Mouse (Mus musculus): ENCODE results near the gene Cpne6. TPM values are rescaled to one million over a fixed set of nuclear protein-coding genes. Genes with fewer than 3 reads are reported as not detected.

Gene Cpne6
- not detected for total RNA-seq (2021)
- long read RNA-seq, experiment 1, result 0 reads
- long read RNA-seq, experiment 2, result 0 reads

DNA sequence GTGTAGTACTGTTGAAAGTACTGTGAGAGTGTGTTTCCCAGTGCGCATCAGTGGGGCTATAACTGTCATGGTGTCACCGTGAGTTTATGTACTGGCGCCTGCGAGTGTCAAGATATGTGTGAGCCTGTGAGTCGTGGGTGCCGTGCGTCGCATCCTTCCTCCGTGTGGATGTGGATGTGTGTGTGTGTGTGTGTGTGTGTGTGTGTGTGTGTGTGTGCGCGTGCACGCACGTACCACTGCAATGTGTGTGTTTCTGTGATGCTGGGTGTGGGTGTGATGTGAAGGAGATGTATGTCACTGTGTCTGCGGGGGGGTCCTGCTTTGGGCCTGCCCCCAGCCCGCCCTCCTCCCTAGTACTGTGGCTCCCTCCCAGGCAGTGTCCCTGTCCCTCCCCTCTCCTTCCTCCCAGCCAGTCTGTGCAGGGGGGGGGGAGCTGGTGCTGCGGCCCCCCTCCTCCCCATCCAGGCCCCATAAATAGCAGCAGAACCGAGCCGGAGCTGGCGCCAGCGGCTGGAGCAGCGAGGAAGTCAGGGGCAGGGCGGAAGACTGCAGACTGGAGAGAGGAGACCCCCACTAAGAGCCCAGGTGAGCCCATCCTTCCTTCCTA, at the start of gene Cpne6:
TSS of gene Cpne6 (plus strand) at position 321 of the 607 bp plus-strand sequence.
- DNase-seq (ENCODE audit: low spot score in 2 of 2), result no peak

DNA sequence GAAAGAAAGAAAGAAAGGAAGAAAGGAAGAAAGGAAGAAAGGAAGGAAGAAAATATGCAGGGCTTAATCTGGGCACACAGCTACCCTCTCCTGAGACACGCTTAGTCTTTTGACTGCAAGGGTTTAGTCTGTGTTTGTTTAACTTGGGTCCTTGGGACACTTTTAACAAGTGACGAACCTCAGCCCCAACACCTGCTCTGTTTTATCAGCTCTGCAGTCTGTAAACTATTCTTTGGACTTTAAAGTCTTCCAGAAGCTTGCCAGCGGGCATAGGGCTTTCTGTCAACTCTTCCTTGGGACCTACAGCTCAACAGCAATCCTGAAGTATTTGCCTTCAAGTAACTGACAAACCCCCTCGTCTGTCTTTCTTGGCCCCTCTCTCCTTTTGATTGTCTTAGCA, 48.5 kb upstream of the Cpne6 start:
- DNase-seq (ENCODE audit: low spot score in 2 of 2), result no peak

DNA sequence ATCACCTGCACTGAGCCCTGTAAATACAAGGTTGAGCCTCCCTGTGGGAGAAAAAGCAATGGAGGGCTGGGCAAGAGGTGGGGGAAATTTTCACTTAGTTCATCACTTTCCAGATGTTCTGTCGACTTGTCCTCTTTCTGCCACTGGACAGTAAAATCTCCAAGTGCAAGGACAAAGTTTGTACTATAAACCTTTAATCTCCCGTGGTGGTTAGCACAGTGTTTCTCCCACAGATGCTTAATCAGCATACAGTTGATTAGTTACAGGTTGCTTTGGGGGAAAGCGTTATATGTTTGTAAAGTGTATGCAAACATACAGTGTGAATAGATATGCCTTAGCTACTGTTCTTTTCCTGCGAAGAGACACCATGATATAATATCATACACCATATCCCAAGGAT, 43.8 kb upstream of the Cpne6 start:
- DNase-seq (ENCODE audit: low spot score in 2 of 2), result no peak

DNA sequence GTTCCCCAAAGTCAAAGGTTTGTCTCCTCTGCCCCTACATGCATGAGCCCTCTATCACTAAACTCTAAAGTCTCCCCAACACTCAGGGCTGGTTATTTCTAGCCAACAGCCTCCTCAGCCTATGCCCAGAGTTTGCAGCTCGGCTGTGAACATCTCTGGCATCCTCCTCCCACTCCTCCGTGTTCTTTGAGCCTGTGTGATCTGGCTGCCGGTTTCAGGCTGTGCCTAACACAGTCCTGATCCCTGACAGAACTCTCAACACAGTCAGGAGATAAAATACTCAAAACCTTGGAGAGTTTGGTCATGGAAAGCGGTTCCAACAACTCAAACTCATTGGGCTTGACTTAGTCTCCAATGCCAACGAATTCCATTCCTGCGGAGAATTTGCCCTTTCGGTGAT, 43.1 kb upstream of the Cpne6 start:
- no peak for DNase-seq (ENCODE audit: low spot score in 2 of 2)

DNA sequence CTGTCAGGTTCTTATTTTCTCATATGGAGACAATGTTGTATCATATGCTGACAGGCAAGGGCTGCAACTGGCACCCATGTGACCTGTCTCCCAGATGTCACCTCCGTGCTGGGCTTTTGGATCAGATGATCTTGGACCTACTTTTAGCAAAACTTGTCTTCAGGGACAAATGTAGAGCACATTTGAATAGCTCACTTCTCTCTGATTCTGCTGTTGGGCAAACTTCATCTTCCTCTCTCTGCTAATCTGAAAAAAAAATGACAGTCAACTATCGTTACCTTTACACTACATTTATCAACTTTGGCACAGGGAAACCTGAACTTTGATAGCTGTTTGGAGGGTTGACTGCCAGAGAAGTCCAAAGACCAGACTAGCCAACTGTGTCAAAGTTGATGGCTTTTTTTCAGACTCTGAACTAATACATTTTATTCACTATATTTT, 41.9 kb upstream of the Cpne6 start:
- no peak for DNase-seq (ENCODE audit: low spot score in 2 of 2)

DNA sequence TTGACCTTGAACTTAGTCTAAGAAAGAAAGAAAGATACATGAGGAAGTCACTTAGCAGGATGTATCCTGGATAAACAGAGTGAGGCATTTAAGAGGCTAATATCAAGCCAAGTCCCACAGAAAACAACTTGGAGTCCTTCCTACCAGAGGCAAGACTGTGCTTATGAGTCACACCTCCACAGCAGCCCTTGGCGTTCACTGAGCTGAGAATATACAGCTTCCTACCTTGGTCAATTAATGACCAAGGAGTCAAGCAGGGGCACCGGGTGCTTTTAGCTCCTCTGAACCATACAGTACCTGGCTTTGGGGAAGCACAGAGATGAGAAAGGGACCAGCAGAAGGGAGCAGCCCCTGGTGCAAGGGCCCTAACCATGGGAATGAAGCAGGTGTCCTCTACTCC, 41.2 kb upstream of the Cpne6 start:
- DNase-seq (ENCODE audit: low spot score in 2 of 2), result no peak

DNA sequence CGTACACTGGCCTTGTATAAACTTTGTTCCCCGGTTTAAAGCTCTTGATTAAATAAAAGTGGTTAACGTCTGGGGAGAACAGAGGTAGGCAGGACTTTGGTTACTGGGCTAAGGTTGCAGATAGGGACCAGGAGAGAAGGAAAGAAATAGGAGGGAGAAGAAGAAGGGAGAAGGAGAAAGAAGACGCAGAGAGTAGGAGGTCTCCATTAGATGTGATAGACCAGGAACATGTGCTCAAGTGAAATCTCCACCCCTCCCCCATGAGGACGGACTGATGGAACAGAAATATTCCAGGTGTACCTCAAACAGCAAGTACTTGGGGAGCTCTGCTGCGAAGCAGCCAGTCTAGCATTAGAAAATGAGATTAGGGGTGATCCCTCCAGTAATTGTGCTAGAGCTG, 40.4 kb upstream of the Cpne6 start:
- no peak for DNase-seq (ENCODE audit: low spot score in 2 of 2)

DNA sequence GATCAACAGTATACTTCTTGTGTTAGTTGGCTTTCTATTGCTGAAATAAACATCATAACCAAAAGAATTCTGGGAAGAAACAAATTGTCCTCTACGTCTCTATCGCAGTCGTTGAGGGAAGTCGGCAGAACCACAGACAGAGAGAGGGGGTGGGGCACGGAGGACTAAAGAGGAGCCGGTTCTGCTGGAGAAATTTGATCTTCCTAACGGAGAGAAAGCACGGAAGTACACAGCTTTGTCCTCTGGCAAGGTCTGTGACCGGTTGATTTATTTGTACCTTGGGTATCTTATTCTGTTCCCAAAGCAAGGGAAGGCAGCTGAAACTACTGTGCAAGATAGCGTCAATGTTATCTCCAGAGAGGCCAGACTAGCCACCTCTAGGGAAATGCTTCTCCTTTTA, 39.4 kb upstream of the Cpne6 start:
- no peak for DNase-seq (ENCODE audit: low spot score in 2 of 2)

DNA sequence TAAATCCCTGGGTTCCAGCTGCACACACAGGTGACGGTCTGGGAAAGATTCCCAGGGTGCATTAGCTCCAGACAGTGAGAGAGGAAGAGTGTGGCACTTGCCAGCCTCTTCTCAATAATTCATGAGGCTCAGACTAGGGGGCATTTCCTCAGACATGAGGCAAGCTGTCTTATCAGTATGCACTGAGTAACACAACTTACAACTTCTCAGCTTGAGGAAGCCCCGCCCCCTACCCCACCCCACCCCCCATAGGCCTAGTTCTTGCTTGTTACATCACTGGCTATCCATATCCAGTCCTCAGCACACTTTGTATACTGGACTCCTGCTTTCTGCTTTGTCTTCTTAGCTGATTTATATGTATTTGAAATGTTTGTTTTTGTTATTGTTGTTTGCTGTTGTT, 34.6 kb upstream of the Cpne6 start:
- DNase-seq (ENCODE audit: low spot score in 2 of 2), result no peak

DNA sequence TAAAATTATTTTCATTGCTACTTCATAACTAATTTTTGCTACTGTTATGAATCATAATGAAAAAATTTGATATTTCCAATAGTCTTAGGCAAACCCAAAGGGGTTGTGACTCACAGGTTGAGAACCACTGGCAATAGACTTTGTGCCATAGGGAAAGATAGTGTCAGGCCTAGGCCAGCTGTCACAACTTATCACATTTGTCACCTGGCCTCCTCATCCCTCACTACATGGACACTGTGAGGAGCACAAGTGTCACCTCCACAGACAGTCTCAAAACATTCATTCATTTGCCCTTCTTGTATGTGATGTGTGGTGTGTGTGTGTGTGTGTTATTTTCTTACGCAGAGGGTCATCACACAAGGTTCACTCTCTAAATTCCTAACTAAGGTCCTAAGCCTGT, 32.8 kb upstream of the Cpne6 start:
- DNase-seq (ENCODE audit: low spot score in 2 of 2), result no peak

DNA sequence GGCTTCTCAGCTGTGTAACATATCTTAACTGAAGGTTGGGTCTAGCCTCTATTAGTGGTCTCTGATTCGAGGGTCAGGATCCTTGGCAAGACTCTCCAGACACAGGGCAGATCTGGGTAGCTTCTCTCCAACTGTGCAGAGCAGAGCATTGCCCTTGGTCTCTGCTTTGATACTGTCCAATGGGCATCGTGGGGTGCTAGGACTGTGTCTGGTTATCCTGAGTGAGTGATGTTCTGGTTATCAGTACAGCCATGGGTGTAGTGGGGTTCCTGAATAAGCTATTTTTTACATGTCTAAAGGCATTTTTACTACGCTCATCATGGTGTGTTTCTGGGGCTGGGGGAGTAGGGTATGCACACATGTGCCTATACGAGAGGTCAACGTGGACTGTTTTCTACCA, 32.4 kb upstream of the Cpne6 start:
- no peak for DNase-seq (ENCODE audit: low spot score in 2 of 2)

DNA sequence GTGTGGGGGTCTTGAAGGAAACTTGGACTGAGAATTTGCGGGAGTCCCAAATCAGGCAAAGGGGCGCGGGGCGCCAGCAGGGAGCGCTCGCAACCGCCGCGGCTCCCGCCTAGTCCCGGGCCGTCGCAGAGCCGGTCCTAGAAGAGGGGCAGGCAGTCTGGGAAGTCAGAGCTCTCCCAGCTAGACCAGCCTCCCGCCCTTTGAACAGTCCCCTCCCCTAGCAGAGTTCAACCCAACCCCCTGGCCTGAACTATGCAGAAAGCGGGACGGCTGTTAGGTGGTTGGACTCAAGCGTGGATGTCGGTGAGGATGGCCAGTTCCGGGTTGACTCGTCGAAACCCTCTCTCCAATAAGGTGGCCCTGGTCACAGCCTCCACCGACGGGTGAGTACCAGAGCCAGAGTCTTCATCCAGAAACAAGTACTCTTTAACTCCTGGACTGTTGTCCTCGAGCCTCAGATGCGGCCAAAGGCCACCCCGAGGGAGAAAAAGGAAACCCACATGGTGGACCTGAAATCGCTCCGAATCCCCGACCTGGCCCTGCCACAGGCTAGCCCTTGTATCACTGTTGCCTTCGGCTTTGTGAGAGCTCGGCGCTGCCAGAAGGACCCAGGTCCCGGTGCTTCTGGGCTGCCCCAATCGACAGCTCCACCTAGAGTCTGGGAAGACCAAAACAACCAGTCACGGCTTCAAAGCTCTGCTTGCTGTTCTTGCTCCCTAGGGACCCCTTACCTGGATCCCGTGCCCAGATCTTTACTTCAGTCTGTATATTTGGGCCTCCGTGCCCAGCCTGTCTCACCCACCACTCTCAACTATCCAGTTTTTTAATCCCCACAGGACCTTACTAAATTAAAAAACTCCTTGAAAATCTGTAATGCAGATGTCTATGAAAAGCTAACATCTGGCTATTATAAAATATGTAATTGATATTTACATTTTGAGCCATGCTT, 31.3 kb upstream of the Cpne6 start, which contains the start of gene Dhrs4:
TSS of gene Dhrs4 (plus strand) at position 108 of the 949 bp plus-strand sequence.
- peak; percentile 53 to 75 for DNase-seq (ENCODE audit: low spot score in 2 of 2)

DNA sequence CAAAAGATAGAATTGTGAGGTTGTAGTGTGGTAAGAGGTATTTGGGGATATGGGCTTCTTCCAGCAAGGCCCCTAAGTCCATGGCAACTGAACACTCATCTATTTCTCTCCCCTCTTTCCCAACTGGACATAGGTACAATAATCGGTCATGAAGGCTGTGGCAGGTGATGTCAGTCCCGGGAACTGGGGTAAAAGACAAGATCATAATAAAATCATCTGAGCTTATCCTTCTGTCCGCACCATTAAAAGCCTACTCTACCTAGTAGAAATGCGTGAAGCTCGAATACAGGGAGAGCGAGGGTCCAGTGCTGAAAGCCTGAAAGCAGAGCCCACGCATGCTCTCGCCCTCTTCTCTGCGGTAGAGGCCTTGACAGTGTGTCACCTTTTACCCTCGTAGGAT, 30.6 kb upstream of the Cpne6 start:
- no peak for DNase-seq (ENCODE audit: low spot score in 2 of 2)

DNA sequence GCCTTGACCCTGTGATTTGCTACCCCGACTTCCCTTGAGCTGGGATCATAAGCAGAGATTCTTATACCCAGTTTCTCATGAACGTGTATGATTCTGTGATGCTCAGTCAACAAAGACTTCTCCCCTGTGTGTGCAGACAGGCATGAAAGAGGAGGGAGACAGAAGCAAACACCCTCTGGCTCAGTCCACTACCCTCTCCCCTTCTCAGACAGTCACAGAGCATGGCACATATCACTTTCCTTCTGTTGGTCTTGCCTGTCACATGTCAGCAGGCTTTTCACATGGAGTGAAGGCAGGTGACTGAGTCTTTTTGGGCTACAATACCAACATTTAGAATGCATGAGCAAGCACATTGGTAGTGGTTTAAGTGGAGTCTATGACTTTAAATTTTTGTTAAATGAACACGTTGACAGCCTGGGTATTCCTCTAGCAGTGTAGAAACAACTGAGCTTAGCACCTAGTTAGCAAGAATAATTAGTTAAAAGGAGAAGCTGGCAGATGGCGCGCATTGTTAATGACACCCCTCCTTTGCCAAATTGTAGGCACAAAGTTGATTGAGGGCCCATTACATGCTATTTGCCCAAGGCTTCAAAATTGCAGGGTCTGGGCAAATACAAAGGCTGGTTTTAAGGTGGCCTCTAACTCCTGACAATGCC, 25.7 kb upstream of the Cpne6 start:
- no peak for DNase-seq (ENCODE audit: low spot score in 2 of 2)

DNA sequence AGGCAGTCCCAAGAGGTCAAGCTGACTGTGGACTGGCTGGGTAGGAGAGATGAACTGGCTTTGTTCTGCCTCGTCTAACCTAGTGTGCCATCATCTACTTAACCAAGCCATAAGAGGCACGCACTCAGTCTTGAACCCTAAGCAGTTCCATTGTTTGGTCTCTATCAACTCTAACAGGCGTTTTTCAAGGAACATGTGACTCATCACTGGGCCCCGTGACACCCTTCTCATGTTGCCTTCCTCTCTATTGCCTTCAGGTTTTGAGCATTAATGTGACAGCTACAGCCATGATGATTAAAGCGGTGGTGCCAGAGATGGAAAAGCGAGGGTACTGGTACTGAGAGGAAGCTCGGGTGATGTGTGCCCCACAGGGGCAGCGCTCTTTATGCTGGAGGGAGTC, 23.4 kb upstream of the Cpne6 start:
- DNase-seq (ENCODE audit: low spot score in 2 of 2), result no peak

DNA sequence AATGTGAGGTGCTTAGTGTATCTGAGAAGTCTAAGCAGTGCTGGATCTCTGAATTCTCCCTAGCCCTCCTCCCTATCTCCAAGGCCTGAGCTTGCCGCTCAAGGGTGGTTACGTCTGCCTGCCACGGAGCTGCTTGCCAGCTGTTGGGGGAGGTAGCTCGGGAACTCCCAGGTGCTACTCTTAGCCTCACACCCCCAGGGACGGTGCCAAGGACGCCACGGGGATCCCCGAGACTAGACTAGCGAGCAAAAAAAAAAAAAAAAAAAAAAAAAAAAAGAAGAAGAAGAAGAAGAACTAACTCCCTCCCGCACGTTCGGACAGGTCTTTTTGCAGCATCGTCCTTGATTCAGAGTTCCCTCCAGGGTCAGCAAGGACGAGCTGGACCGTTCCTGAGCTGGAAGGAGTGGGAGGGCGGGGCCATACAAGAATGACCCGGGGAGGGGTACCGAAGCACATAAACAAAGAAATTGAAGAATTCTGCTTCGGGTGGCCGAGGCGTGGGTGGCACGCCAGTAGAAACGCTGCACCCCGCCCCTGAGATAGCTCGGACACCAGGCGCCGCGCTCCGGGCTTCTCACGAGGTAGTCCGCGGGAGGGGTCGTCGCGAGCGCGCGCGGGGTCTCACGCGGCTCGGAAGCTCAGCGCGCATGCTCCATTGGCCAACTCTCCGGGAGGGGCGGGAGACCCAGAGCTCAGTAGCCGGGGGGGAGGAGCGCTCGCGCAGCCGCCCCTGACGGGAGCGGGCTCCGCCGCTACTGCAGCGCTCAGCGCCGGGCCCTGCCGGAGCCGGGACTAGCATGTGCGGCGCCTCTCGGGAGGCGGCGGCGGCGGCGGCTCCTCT, 19.7 kb upstream of the Cpne6 start, which contains the start of gene Carmil3:
TSS of gene Carmil3 (plus strand) at position 291 of the 841 bp plus-strand sequence.
- peak in 1 of 2 experiments; percentile 64 for DNase-seq (ENCODE audit: low spot score in 2 of 2)

DNA sequence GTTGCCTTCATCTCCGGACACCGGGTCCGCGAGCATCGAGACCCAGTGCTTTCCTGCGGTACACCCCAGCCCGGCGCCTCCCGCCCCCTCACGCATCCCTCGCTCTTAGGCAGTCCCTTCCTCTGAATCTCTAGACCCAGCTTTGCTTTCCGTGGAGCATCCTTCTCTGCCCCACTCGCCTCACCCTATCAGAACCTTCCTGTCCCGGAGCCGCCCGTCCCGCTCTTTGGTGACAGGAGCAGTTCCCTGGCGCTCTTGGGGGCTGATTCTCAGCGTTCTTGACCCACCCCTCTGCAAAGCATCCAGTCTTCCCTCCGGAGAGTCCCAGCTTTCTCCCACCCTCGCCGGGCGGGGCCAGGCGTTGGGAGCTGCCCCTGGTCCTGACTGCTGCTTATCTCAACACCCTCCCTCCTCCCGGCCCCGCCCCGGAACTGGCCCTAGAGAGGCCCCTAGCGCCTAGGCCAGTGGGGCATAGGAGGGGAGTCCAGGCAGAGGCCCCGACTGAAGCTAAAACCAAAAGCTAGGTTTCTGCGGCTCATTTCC, 18.9 kb upstream of the Cpne6 start:
- peak in 1 of 2 experiments; percentile 68 for DNase-seq (ENCODE audit: low spot score in 2 of 2)

DNA sequence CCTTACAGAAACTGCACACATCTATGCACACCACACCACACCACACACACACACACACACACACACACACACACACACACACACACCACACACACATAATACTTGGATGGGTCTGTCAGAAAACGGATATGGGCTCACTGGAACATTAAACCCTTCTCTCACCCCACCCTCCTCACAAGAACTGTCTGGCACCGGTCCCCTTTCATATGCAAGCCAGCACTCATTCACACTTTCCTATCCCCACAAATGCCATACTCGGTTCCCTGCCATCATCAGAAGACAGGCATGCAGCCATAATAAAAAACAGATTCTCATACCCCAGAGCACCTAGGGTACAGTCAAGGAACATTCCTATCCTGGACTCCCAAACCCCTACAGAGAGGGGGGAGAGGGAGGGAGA, 18.1 kb upstream of the Cpne6 start:
- no peak for DNase-seq (ENCODE audit: low spot score in 2 of 2)

DNA sequence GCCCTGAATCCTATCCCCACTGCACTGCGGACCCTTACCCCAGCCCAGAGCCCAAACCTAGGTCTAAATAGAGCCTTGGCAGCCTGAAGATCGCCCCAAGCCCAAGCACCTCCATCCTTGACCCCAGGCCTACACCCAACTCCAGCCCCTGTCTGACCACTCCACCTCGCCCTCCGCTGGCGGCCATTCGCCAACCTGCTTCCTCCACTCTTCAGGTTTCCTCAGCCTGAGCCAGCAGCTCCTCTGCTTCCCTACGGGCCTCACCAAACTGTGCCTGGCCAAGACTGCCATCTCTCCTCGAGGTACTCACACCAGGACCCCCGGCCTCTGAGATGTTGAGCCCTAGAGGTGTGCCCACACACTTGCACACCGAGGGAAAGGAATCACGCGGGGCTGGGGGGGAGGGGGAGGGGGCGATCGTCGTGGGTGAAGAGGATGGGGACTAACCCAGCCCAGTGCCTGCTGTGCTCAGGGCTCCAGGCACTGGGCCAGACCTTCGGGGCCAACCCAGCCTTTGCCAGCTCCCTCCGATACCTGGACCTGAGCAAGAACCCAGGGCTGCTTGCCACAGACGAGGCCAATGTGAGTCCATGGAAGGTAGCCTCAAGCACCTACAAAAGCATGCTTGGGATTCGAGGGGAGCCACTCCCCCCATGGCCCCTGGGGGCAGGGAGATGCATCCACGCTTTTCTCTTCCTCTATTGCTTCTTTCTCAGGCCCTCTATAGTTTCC, 14.6 kb upstream of the Cpne6 start:
- DNase-seq (ENCODE audit: low spot score in 2 of 2), result no peak

All from gastrocnemius, postnatal 4 days (tissue).